9 mouse cellular contexts compared by ENCODE assay signal in genomic region chr11:85313361-85313760, GRCm38 (mm10). TPM values are rescaled to one million over a fixed set of nuclear protein-coding genes. Genes with fewer than 3 reads are reported as not detected.
A peak's percentile ranks its signal among the peaks of the same experiment; 100 is the strongest.
DNase-seq lines count a peak whose midpoint lies in the region; ATAC-seq and TF ChIP-seq lines count a peak whose summit lies in the region.
"Had no signal": no experiment of that assay in that cellular context is flagged by ENCODE, and none has a peak within 500 bp of the region (broad histone marks: within the 10 kb centered on the region; RNA-seq: fewer than 3 reads in every experiment).

No protein-coding gene starts in this region.

- peak overlapping the region; percentile 98 for H3K9ac ChIP-seq in liver, embryonic 12.5 days
- H3K9ac ChIP-seq in stomach, postnatal 0 days (ENCODE audit: low read length): peak overlapping the region; percentile 23; the same call in 1 of the 2 replicates

- peak overlapping the region; percentile 70 for H3K4me3 ChIP-seq in erythroblast, embryonic 14.5 days (replicated peaks)
- peak overlapping the region; percentile 80 for H3K4me3 ChIP-seq in testis, adult 2 months (ENCODE audit: control insufficient read depth, low read depth, low read length)
- H3K4me3 ChIP-seq in liver, embryonic 12.5 days: peak overlapping the region; percentile 96
- H3K4me3 ChIP-seq in stomach, postnatal 0 days (ENCODE audit: low read depth, low read length): peak overlapping the region; percentile 93; the same call in 1 of the 2 replicates

- no peak overlapping the region for H3K27ac ChIP-seq in testis, adult 2 months (ENCODE audit: control insufficient read depth, insufficient read depth, low read depth, low read length)
- H3K27ac ChIP-seq in liver, embryonic 12.5 days: no peak overlapping the region; the same call in 1 of the 2 replicates
- 0 out of 2 replicates have a peak overlapping the region, but pooled peaks have one; percentile 8 for H3K27ac ChIP-seq in stomach, postnatal 0 days (replicated peaks)

- peaks cover 42% of the 10 kb centered on the region for H3K4me1 ChIP-seq in erythroblast, embryonic 14.5 days (ENCODE audit: control insufficient read depth)
- no peaks in the 10 kb centered on the region; the same call in 1 of the 2 replicates for H3K4me1 ChIP-seq in testis, adult 2 months (ENCODE audit: control insufficient read depth, insufficient read depth, low read length)
- H3K4me1 ChIP-seq in liver, embryonic 12.5 days: peaks cover 34% of the 10 kb centered on the region
- 0 out of 2 replicates have a peak, but pooled peaks cover 2% of the 10 kb centered on the region for H3K4me1 ChIP-seq in stomach, postnatal 0 days (replicated peaks; ENCODE audit: control insufficient read depth, insufficient read depth)

- no peak for TF ChIP-seq EP300 in stomach, postnatal 0 days (optimal IDR thresholded peaks at IDR 0.05)

- H3K27me3 ChIP-seq in erythroblast, embryonic 14.5 days (ENCODE audit: control insufficient read depth): no peaks in the 10 kb centered on the region
- no peaks in the 10 kb centered on the region for H3K27me3 ChIP-seq in testis, adult 2 months (ENCODE audit: control insufficient read depth, insufficient read depth, low read length)
- H3K27me3 ChIP-seq in liver, embryonic 12.5 days (replicated peaks): no peaks in the 10 kb centered on the region
- no peaks in the 10 kb centered on the region for H3K27me3 ChIP-seq in stomach, postnatal 0 days (ENCODE audit: control insufficient read depth, insufficient read depth, low read length)

- H3K9me3 ChIP-seq in erythroblast, embryonic 14.5 days (ENCODE audit: control insufficient read depth, low read length): peaks cover 4% of the 10 kb centered on the region
- no peaks in the 10 kb centered on the region for H3K9me3 ChIP-seq in liver, embryonic 12.5 days (replicated peaks)
- no peaks in the 10 kb centered on the region for H3K9me3 ChIP-seq in stomach, postnatal 0 days (ENCODE audit: control insufficient read depth, low read length)

- H3K36me3 ChIP-seq in erythroblast, embryonic 14.5 days (ENCODE audit: control insufficient read depth): peaks cover 52% of the 10 kb centered on the region
- no peaks in the 10 kb centered on the region; the same call in none of the 2 replicates for H3K36me3 ChIP-seq in testis, adult 2 months (ENCODE audit: control insufficient read depth, insufficient read depth, low read length)
- peaks cover 37% of the 10 kb centered on the region for H3K36me3 ChIP-seq in liver, embryonic 12.5 days
- H3K36me3 ChIP-seq in stomach, postnatal 0 days (ENCODE audit: control insufficient read depth, insufficient read depth, low read length): no peaks in the 10 kb centered on the region

- 89% methylated on average over 3 of the region's 3 CpGs for WGBS in liver, embryonic 12.5 days (ENCODE audit: insufficient replicate concordance)
- 78% methylated on average over 3 of the region's 3 CpGs for WGBS in stomach, postnatal 0 days

- DNase-seq in testis, postnatal 10 days (ENCODE audit: low spot score): no peak
- DNase-seq in stomach, postnatal 0 days (ENCODE audit: low spot score): no peak
- DNase-seq in urinary bladder, postnatal 10 days (ENCODE audit: low spot score): no peak
- DNase-seq in B cell, adult 2 months: no peak

- TF ChIP-seq POLR2A in testis, adult 2 months (IDR thresholded peaks at IDR 0.05; ENCODE audit: control insufficient read depth, low read depth, low read length): no peak

- TF ChIP-seq CTCF in testis, adult 2 months (IDR thresholded peaks at IDR 0.05; ENCODE audit: control insufficient read depth, insufficient read depth, insufficient replicate concordance, low read depth, low read length): no peak
- no peak for TF ChIP-seq CTCF in stomach, postnatal 0 days (IDR thresholded peaks at IDR 0.05; ENCODE audit: low read depth)

- no peak for ATAC-seq in erythroblast, adult 5-6 weeks (replicated peaks; ENCODE audit: low FRiP score, poor library complexity, severe bottlenecking)
- no peak for ATAC-seq in liver, embryonic 12.5 days
- no peak for ATAC-seq in stomach, postnatal 0 days (ENCODE audit: low FRiP score, low TSS enrichment)
- ATAC-seq: activated CD4-positive, CD25-positive, alpha-beta regulatory T cell, adult 4 months had no signal

- H3K4me2 ChIP-seq in liver, embryonic 12.5 days: peak overlapping the region; percentile 67
- H3K4me2 ChIP-seq in stomach, postnatal 0 days (replicated peaks; ENCODE audit: low read depth): peak overlapping the region; percentile 87

RNA-seq across cellular contexts. Expression of gene Ppm1d, which starts 2.3 kb away (rescaled TPM):
- 3.4 and 5.9 TPM in 2 replicates for polyA plus RNA-seq in erythroblast, embryonic 14.5 days (2012)
- 58.6 and 66.0 TPM in 2 replicates for total RNA-seq in erythroblast, adult 5-6 weeks (2015; ENCODE audit: low replicate concordance)
- total RNA-seq in erythroblast, adult 5-6 weeks (2017; ENCODE audit: low replicate concordance): 51.8 and 65.5 TPM in 2 replicates
- 106 TPM in 2 replicates for polyA plus RNA-seq in testis, adult 2 months (2012; rRNA removed)
- 25.9 and 26.1 TPM in 2 replicates for polyA plus RNA-seq in liver, embryonic 12.5 days (2016; fragmentation: Nextera tagmentation; extraction: Ambion mirVana)
- polyA plus RNA-seq in stomach, postnatal 0 days (2015; fragmentation: Nextera tagmentation; extraction: Ambion mirVana): 11.0 and 12.4 TPM in 2 replicates

RNA-seq across cellular contexts. Expression of gene Bcas3, which starts 39.6 kb away (rescaled TPM):
- polyA plus RNA-seq in erythroblast, embryonic 14.5 days (2012): 24.3 and 25.9 TPM in 2 replicates
- total RNA-seq in erythroblast, adult 5-6 weeks (2015; ENCODE audit: low replicate concordance): 97.0 and 130 TPM in 2 replicates
- 136 and 143 TPM in 2 replicates for total RNA-seq in erythroblast, adult 5-6 weeks (2017; ENCODE audit: low replicate concordance)
- polyA plus RNA-seq in testis, adult 2 months (2012; rRNA removed): 21.8 and 23.4 TPM in 2 replicates
- polyA plus RNA-seq in liver, embryonic 12.5 days (2016; fragmentation: Nextera tagmentation; extraction: Ambion mirVana): 18.2 and 23.4 TPM in 2 replicates
- polyA plus RNA-seq in stomach, postnatal 0 days (2015; fragmentation: Nextera tagmentation; extraction: Ambion mirVana): 16.5 and 20.4 TPM in 2 replicates
